Comparison of ENCODE assay signal across 11 mouse cellular contexts in the genomic region with DNA sequence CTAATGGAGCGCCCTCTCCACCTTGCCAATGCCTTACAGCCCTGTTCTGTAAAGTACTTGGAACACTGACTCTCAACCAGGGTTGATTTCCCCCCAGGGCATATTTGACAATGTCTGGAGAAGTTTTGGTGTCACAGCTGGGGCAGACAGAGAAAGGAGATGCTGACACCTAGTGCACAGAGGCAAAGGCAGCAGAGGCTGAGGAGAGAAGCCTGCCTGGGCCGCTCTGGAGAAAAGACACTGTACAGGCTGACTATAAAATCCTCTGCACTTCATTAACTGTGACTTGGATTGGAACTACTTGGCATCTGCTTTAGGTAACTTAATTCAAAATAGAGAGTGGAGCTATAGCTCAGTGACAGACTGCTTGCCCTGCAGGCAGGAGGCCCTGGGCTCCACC. TPM values are rescaled to one million over a fixed set of nuclear protein-coding genes. Genes with fewer than 3 reads are reported as not detected.
A peak's percentile ranks its signal among the peaks of the same experiment; 100 is the strongest.
DNase-seq lines count a peak whose midpoint lies in the region; ATAC-seq and TF ChIP-seq lines count a peak whose summit lies in the region.
"Had no signal": no experiment of that assay in that cellular context is flagged by ENCODE, and none has a peak within 500 bp of the region (broad histone marks: within the 10 kb centered on the region; RNA-seq: fewer than 3 reads in every experiment).

No protein-coding gene starts in this region.

- no peak for ATAC-seq in kidney, embryonic 15.5 days (replicated peaks; ENCODE audit: low FRiP score)

- H3K9me3 ChIP-seq in kidney, embryonic 15.5 days (replicated peaks) = no peaks in the 10 kb centered on the region
- H3K9me3 ChIP-seq in ES-E14 (ENCODE audit: control insufficient read depth, insufficient read depth, low read depth, low read length) = no peaks in the 10 kb centered on the region
- H3K9me3 ChIP-seq: lung, embryonic 15.5 days had no signal

- no peak overlapping the region for H3K4me2 ChIP-seq in kidney, embryonic 15.5 days
- H3K4me2 ChIP-seq: lung, embryonic 15.5 days had no signal

- no peaks in the 10 kb centered on the region for H3K27me3 ChIP-seq in kidney, embryonic 15.5 days
- H3K27me3 ChIP-seq: lung, embryonic 15.5 days had no signal

- H3K36me3 ChIP-seq in kidney, embryonic 15.5 days = peaks cover 66% of the 10 kb centered on the region
- peaks cover 8% of the 10 kb centered on the region for H3K36me3 ChIP-seq in ES-E14 (ENCODE audit: control insufficient read depth, insufficient read depth, low read length, poor library complexity, severe bottlenecking)

- H3K4me1 ChIP-seq in kidney, embryonic 15.5 days = no peaks in the 10 kb centered on the region
- no peaks in the 10 kb centered on the region for H3K4me1 ChIP-seq in ES-E14 (ENCODE audit: control insufficient read depth in 2 of 2, insufficient read depth in 2 of 2, low read length in 2 of 2, poor library complexity in 1 of 2)
- H3K4me1 ChIP-seq: lung, embryonic 15.5 days had no signal

- in situ Hi-C loops in ES-E14 (cut with MboI; ENCODE audit: low sequenced_read_pairs in 2 of 2, unreplicated experiment in 2 of 2) = no loop called here

- H3K4me3 ChIP-seq in kidney, embryonic 15.5 days (replicated peaks) = no peak overlapping the region
- no peak overlapping the region for H3K4me3 ChIP-seq in ES-E14 (ENCODE audit: insufficient read depth in 1 of 2, low read depth in 1 of 2, low read length in 2 of 2, poor library complexity in 1 of 2, severe bottlenecking in 1 of 2)
- H3K4me3 ChIP-seq: lung, embryonic 15.5 days had no signal

- DNase-seq in embryo, embryonic 10 days (ENCODE audit: low spot score) = peak; percentile 27
- DNase-seq in embryo, embryonic 9.5 days (ENCODE audit: extremely low spot score) = no peak
- DNase-seq in kidney, postnatal 10 days = peak; percentile 55
- peak; percentile 28 for DNase-seq in ES-E14 (ENCODE audit: low read depth, low spot score)
- peak; percentile 36 to 58 for DNase-seq in kidney, postnatal 4 days
- DNase-seq in frontal cortex, adult 2 months (ENCODE audit: extremely low spot score in 1 of 2, low spot score in 1 of 2) = no peak
- DNase-seq in urinary bladder, postnatal 4 days (ENCODE audit: low spot score in 2 of 2) = no peak
- DNase-seq: cerebellum, postnatal 36 days had no signal

- WGBS in kidney, embryonic 15.5 days = 83% methylated on average over 2 of the region's 2 CpGs

- H3K27ac ChIP-seq in kidney, embryonic 15.5 days = no peak overlapping the region
- no peak overlapping the region for H3K27ac ChIP-seq in ES-E14 (ENCODE audit: insufficient read depth, low read depth, low read length, poor library complexity, severe bottlenecking)
- H3K27ac ChIP-seq: lung, embryonic 15.5 days had no signal

- H3K9ac ChIP-seq in kidney, embryonic 15.5 days = no peak overlapping the region
- no peak overlapping the region for H3K9ac ChIP-seq in ES-E14 (ENCODE audit: insufficient read depth, low read depth, low read length, poor library complexity, severe bottlenecking)
- H3K9ac ChIP-seq: lung, embryonic 15.5 days had no signal

TF ChIP-seq in ES-E14, 5 proteins besides CTCF, POLR2A, EP300 and RAD21:
- TF ChIP-seq HCFC1 (IDR thresholded peaks at IDR 0.05; ENCODE audit: borderline replicate concordance, insufficient read depth, low read length) (no peak), ZNF384 (IDR thresholded peaks at IDR 0.05; ENCODE audit: low read depth, low read length) (no peak), CHD2 (IDR thresholded peaks at IDR 0.05; ENCODE audit: low read depth, low read length) (no peak), MAFK (IDR thresholded peaks at IDR 0.05; ENCODE audit: insufficient read depth, low read depth, low read length) (no peak)

RNA-seq across cellular contexts. Expression of a gene that starts 47.3 kb away (rescaled TPM):
- 1.1 and 1.3 TPM in 2 replicates for polyA plus RNA-seq in kidney, embryonic 15.5 days (2015; fragmentation: Nextera tagmentation; extraction: Ambion mirVana)
- 1.8 and 2.1 TPM in 2 replicates for total RNA-seq in ES-E14 (2012; rRNA removed)
- polyA plus RNA-seq in frontal cortex, adult 2 months (2012; rRNA removed) = 3.4 and 5.2 TPM in 2 replicates
- polyA plus RNA-seq: neural tube, embryonic 14.5 days had no signal

Comparison
In these comparisons a context has a peak if more than half of its experiments do, and no peak if none do; other contexts are left out.
1. DNase-seq: peak in embryo, embryonic 10 days (single experiment), kidney, postnatal 10 days (single experiment), ES-E14 (single experiment) and kidney, postnatal 4 days (2 of 2); none in embryo, embryonic 9.5 days (single experiment), frontal cortex, adult 2 months (0 of 2) and urinary bladder, postnatal 4 days (0 of 2).